Mouse (Mus musculus) mouse trophoblast stem cell (cell line): ENCODE results near the gene Ugcg.
"Not testable (repeated sequence)": the region's sequence is repeated elsewhere in the genome, so short reads cannot be mapped to it uniquely, and the experiment has no call there.

ENCODE experiments used
- in situ Hi-C, 2 experiments: fragments of 300-500 bp; cut with MseI, MboI; formaldehyde crosslinking; loops; 2 replicates in 1 of 2; 3 replicates in 1 of 2; pipeline ENCODE4 v1.15.1; 2025

Ugcg gene

DNA sequence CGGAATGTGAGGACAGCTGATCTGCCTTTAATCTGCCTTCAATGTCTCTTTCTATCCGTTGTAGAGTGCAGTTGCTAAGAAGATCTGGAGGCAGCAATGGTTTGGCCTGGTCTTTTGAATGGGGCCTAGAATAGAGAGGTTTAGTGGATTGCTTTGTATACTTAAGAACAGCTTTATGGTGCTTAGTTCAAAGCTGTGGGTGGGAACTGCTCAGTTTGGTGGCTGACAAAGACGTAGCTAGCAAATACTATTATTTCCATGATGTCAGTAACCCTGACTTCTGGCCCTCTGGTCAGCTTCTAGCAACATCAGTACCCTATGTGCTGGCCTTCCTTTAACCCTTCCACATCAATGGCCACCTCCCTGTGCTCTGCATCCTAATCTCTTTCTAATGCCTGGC, 68.8 kb downstream of the Ugcg start:
- in situ Hi-C loops: no loop called here

DNA sequence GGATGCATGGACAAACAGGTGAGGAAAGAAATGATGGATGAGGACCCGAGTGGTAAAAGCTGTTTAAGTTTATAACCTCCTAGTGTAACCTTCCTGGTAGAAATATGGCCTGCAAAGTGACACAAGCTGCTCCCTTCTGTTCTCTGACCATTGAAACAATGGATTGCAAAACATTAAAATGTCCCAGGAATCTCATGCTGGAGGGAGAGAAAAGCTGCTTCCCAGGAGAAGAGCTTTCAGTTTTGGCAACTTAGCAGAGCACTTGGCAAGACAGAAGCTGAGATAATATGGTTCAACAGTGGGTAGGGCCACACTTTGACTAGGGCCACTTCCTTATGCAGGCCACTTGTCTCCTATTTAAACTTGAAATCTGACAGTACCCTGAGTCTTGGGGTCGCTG, 69.7 kb downstream of the Ugcg start:
- in situ Hi-C loops: no loop called here

DNA sequence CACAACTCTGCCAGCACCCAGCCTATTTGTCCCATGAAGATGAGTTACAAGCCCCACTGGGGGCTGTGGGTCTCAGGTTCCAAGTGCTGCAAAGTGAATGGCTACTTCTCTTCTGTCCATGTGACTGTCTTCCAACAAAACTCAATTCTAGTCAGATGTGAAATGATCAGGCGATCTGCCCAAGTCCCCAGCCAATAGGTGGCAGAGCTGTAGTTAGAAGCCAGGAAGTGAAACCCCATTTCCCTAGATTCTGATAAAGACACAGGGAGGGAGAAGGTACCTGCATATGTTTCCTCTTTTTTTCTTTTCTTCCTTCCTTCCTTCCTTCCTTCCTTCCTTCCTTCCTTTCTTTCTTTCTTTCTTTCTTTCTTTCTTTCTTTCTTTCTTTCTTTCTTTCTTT, 70.7 kb downstream of the Ugcg start:
- in situ Hi-C loops: no loop called here

DNA sequence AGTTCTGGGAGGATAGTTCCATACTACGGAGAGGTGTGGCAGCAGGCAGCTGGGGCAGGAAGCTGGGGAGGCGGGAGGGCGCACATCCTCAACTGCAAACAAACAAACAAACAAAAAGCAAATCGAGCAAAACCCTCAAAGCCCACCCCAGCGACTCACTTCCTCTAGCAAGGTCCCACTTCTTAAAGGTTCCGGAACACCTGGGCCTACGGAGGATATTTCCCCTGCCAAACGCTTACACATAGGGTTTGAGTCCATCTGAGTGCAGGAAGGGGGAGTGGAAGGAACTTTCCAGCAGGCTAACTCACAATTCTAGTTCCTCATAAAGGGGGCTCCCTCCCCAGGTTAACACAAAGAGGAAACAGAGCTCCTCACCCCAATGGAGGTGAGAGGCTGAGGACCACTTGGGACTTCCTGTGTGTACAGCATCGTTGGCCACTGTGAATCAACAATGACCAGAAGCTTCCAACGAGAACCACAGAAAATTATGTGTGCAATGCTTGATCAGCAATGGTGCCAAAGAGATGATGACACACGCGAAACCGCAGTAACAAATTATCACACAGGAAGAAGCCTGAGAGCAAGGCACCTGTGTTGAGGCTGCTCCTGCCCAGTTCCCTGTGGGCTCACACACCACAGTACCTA, 71.9 kb downstream of the Ugcg start:
- in situ Hi-C loops: no loop called here

DNA sequence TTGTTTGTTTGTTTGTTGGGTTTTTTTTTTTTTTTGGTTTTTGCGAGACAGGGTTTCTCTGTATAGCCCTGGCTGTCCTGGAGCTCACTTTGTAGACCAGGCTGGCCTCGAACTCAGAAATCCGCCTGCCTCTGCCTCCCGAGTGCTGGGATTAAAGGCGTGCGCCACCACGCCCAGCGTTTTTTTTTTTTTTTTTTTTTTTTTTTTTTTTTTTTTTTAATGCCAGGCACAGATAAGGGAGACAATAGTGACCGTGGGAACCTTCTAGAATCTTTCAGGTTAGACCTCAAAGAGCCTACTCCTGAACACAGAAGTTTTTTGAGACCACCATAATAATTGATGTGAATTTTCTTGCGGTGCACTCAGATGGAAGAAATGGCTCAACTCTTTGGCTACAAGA, 72.5 kb downstream of the Ugcg start:
- in situ Hi-C loops: not testable (repeated sequence)

DNA sequence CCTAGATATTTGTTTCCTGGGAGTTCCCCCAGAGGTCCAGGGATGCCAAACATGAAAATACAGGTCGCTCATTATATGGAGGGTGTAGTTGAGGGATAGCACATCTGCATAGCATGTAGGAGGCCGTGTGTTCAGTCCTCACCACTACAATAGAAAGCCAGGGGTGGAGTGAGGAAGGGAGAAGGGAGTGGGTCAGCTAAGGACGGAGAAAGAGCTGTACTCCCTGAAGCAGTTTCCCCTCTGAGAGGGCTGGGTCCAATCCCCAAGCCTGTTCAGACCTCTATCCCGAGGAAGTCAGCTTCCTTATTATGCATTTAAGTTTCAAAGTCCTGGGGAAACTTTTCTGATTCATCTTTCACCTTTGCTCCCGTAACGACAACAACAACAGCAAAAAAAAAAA, 73.1 kb downstream of the Ugcg start:
- in situ Hi-C loops: no loop called here

DNA sequence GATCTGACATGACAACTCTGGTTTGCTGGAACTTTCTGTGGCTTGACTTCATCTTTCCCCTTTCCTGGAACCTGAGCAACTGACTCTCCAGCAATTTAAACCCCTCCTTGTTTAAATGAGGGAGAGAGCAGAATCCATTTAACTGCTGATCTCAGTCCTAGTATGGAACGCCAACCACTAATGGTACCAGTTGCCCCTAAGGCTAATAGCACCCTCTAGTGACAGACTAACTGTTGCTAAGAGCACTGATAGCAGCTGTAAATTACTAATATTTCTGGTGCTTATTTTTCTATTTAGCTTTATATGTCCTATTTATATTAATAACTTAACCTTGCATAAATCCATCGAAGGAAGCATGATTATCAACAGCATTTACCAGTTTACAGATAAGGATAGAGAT, 74.4 kb downstream of the Ugcg start:
- in situ Hi-C loops: no loop called here

DNA sequence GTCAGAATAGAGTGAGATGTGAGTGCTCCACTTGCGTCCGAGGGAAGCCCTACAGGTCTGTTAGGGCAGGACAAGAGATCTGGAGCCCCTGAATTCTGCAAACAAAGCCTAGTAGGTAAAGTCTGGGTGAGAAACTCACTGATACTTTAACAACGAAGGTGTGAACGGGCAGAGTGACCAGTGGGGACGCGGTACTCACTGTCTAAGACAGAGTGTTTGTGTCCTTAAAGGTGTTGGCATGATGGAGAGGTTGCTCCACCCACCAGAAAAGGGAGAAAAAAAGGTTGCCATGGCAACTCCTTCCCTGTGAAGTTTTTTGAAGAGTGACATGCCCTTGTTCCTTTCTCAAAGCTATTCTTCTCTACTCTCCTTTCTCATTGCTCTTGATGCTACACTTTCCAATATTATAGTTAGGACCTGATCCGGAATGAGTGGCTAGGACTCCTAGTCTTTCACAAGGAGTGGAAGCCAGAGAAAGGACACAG, 75.6 kb downstream of the Ugcg start:
- in situ Hi-C loops: no loop called here

DNA sequence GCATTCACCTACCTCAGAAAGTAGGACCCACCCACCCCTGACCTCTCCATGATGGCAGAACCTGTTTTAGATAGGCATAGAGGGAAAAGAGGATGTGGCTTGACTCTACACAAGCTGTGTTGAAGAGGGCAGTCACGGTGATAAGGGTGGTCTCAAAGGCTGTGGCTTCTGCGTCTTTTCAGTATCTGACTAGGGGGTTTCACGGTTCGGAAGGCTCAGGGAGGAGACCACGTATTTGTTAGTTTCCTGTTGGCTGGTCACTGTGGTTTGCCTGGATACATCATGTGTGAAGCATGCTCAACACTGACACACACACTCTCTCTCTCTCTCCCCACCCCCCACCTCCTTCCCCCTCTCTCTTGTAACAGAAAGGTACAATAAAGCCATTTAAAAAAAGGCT, 76.1 kb downstream of the Ugcg start:
- in situ Hi-C loops: no loop called here

DNA sequence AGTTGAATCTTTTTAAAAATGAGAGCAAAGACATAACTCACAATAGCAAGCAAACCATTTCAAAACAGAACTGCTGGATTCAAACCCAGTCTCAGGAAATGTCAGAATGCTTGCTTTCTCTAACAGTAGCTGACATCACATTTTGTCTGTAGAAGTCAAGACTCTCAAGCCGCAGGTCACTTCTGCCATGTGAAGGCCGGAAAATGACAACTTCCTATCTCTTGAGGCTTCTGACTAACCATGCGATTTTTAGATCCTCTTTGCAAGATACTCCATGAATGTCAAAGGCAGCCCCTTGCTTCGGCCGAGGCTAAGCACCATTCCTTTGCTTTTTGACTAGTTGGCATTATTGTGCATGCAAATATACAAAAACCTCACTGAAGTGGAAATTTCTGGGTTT, 76.6 kb downstream of the Ugcg start:
- in situ Hi-C loops: no loop called here
